ENCODE assay signal across 14 mouse cellular contexts in the genomic region with DNA sequence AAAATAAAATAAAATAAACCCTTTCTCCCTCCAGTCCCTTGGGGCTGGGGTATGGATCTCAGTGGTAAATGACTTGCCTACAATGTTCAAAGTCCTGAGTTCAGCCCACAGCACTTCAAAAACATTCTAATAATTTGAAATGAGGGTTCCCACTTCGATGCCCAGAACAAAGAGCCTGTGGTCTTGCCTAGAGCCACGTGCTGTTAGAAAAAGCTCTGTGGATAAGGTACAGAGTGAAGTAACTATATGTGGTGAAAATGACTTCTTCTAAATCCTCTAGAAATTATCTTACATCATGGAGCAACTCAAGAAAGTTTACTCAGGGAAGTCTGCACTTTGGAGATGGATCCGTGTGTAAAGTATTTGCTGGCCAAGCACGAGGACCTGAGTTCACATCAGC. TPM values are rescaled to one million over a fixed set of nuclear protein-coding genes. Genes with fewer than 3 reads are reported as not detected.
"Had no signal": no experiment of that assay in that cellular context is flagged by ENCODE, and none has a peak within 500 bp of the region (broad histone marks: within the 10 kb centered on the region; RNA-seq: fewer than 3 reads in every experiment).

No protein-coding gene starts in this region.

- H3K36me3 ChIP-seq: limb, embryonic 10.5 days; midbrain, embryonic 10.5 days had no signal

- ATAC-seq: lung, postnatal 0 days had no signal

- DNase-seq: kidney, adult 18-20 months; kidney, postnatal 14 days; lung, adult 2 months; lung, postnatal 36 days; midbrain, embryonic 14.5 days; right cerebral cortex, adult 18-20 months; right cerebral cortex, postnatal 4 days; spleen, adult 18-20 months had no signal

- H3K4me2 ChIP-seq: neural tube, embryonic 15.5 days had no signal

- H3K27me3 ChIP-seq: neural tube, embryonic 15.5 days had no signal

- H3K9ac ChIP-seq: neural tube, embryonic 15.5 days had no signal

- H3K9me3 ChIP-seq: limb, embryonic 10.5 days; midbrain, embryonic 10.5 days; neural tube, embryonic 15.5 days had no signal

- H3K4me1 ChIP-seq: limb, embryonic 10.5 days; neural tube, embryonic 15.5 days had no signal

- H3K27ac ChIP-seq: left cerebral cortex, adult 2 months; limb, embryonic 10.5 days; neural tube, embryonic 15.5 days had no signal

- H3K4me3 ChIP-seq: left cerebral cortex, adult 2 months; limb, embryonic 10.5 days; midbrain, embryonic 10.5 days; myocyte; neural tube, embryonic 15.5 days had no signal

RNA-seq across cellular contexts. Expression of a gene that starts 43.1 kb away (rescaled TPM):
- polyA plus RNA-seq: myocyte had no signal
